Mouse (Mus musculus) lung, adult 18-20 months (tissue): ENCODE results near the gene Ptpa.
A peak's percentile ranks its signal among the peaks of the same experiment; 100 is the strongest.

Source experiments
- DNase-seq, 2 experiments: peaks; one replicate each; pipeline ENCODE4 v3.0.0; 2022; ENCODE audit warnings: mixed read lengths in 2 of 2

Ptpa gene

DNA sequence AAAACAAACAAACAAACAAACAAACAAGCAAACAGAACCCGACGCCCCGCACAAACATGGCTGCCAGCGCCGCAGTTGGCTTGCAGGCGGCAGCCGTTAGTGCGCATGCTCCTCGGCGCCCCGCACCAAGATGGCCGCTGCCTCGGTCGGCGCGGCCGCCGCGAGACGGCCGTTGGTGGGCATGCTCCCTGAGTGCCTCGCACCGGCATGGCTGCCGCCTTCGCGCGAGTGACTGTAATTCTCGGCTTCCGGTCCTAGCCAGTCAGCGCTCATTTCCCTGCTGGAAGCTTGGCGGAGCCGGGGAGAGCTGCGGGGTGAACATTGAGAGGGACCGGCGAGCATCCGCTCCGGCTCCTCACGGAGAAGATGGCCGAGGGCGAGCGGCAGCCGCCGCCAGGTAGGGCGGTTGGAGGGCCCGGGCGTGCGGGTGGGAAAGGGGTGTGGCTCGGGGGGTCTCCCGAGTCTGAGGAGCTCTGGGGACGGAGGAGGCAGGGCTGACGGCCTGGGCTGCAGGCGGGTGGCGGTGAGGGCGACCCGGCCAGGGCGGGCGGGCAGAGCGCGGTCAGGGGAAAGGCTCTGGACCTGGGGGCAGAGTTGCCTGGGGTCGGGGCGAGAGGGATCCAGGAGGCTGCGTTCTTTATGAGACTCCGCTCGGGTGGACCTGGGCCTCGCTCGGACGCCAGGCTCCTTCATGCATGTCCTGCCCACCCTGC, at the start of gene Ptpa:
Gene Ptpa (plus strand): TSS at position 104 of the 713 bp plus-strand sequence.
- DNase-seq, result peak; percentile 90 to 93

GRCm38 (mm10) chr2:30366203-30366602, 49.6 kb upstream of the Ptpa start:
- DNase-seq, result peak in 1 of 2 experiments; percentile 40

GRCm38 (mm10) chr2:30371544-30371943, 44.3 kb upstream of the Ptpa start:
- peak; percentile 74 to 82 for DNase-seq

DNA sequence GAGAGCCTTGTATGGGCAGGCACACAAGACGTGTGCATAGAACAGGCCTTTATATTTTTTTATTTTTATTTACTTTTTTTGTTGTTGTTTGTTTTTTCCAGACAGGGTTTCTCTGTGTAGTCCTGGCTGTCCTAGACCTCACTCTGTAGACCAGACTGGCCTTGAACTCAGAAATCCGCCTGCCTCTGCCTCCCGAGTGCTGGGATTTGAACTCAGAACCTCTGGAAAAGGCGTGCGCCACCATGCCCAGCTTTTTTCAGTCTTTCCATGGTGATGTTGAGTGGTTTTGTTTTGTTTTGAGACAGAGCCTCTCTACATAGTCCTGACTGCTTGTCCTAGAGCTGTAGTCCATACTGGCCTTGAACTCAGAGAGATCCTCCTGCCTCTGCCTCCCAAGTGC, 43.1 kb upstream of the Ptpa start:
- DNase-seq, result no peak

DNA sequence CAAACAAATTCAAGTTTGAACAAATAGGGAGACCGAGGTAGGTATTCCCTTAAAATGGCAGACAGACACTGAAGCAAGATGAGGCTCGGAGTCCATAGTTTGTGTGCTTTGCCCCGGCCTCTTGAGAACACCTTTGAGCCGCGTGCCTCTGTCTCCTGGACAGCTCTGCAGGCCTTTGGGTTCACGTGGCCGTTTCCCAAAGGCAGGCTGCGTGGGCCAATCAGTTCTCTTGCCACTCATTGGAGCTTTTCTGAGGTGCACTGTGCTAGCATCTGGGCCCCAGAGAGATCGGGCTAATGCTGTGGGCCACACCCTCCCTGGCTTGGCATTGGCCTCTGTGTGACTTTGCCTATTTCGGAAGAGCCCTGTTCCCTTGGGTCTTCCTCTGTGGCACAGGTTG, 39.9 kb upstream of the Ptpa start:
- no peak for DNase-seq

- no peak for DNase-seq
These were observed 38.1 kb upstream of the Ptpa start for GRCm38 (mm10) chr2:30377721-30378120.

GRCm38 (mm10) chr2:30379307-30379706, 36.5 kb upstream of the Ptpa start:
- no peak for DNase-seq

DNA sequence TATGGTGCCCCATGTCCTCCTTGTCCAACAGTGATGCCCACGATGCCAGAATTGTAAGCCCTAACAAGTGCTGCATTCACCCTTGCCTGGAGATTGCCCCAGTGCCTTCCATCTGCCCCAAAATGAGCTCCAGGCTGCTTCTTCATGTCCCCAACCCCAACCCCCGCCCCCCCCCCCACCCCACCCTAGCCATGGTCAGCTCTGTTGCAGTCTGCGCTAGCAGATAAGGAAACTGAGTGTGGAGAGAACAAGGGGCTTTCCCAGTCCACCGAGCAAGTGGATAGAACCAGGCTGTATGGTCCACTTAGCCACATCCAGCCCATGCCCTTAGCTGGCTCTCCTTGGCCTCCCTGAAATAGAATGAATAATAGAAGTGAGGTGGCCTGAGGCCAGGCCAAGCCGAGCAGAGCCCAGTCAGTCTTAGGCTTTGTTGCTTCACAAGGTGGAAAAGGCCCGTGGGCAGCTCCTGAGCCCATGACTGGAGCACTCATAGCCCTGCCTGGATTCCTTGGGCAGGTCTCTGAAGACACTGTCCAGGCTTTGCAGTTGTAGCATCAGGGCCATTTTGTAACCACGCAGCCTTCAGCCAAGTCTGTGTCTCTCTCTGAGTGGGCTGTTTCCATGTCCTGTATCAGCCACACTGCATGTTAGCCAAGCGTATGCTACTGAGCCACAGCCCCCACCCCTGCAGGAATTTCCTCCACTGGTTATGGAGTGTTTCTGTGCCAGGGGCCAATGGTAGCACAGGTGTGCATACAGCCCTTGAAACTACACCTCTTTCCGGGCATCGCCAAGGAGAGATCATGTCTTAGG, 35.1 kb upstream of the Ptpa start:
- DNase-seq, result no peak

- no peak for DNase-seq
These were observed 34.5 kb upstream of the Ptpa start for GRCm38 (mm10) chr2:30381377-30381725.

DNA sequence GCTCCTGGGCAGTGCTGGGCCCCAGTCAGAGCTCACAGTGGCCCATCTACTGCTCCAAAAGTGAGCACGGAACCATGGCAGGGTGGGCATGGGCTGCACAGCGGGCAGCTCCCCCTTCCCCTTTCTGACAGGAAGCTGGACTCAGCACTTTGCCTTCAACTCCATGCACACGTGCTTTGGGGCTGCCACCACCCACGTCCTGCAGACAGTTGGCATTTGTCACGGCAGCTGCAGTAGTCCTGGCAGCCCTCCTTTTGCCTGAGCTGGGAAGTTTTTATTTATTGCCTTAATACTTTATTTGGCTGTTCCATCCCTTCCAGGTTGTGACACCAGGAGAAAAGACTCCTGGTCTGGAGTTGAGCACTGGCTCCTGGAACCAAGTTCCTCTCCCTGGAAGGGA, 31.0 kb upstream of the Ptpa start:
- no peak for DNase-seq

GRCm38 (mm10) chr2:30385591-30385990, 30.2 kb upstream of the Ptpa start:
- DNase-seq, result no peak

DNA sequence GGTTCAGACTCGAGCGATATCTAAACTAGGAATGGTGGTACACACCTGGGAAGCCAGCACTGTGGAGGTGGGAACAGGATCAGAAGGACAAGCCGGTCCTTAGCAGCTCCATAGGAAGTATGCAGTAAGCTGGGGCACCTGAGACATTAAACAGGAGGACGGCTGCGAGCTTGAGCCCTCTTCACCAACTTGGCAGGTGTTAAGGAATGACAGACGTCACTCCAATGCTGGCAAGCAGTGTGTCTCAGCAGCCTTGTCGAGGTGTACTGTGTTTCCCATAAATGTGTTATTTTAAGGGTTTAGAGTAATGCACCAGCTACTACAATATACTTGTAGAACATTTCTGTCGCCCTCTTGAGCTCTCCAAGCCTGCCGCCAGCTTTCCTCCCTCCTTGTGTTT, 28.9 kb upstream of the Ptpa start:
- DNase-seq, result peak in 1 of 2 experiments; percentile 48

GRCm38 (mm10) chr2:30389000-30389399, 26.8 kb upstream of the Ptpa start:
- DNase-seq, result no peak

GRCm38 (mm10) chr2:30392114-30392576, 23.7 kb upstream of the Ptpa start, which contains the start of gene Dolpp1:
TSS of gene Dolpp1 (plus strand) at chr2:30392254.
- peak; percentile 98 to 99 for DNase-seq

- peak; percentile 93 to 94 for DNase-seq
These were observed 23.1 kb upstream of the Ptpa start for GRCm38 (mm10) chr2:30392577-30393369.

DNA sequence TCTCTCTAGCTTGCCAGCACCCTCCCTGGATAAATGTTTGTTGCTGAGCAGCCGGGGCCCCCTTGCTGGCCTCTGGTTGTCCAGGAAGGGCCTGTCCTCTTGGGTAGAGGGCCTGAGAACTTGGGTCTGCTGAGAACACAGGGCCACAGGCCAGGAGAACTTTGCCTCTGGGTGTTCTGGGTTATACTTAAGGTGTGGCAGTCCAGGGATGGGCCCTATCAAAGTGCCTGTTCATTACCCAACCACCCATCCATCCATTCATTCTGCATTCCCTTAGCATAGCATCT, 22.5 kb upstream of the Ptpa start:
- no peak for DNase-seq

GRCm38 (mm10) chr2:30395757-30396156, 20.1 kb upstream of the Ptpa start:
- peak; percentile 53 to 67 for DNase-seq

DNA sequence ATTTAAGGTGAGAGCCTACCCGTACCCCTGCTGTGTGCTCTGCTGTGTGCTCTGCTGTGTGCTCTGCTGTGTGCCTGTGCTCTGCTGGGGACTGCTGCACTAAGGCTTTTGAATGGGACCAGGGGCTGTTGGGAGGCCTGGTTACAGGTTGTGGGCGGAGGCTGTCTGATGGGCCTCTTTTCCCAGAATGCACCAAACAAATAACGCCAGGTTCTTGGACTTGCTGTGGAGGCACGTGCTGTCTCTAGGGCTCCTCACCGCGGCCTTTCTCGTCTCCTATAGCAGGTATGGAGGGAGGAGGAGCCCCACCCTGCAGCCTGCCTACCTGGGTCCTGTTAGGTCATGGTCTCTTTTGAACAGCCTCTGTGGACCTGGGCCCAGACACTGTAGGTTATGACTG, 19.6 kb upstream of the Ptpa start:
- no peak for DNase-seq

DNA sequence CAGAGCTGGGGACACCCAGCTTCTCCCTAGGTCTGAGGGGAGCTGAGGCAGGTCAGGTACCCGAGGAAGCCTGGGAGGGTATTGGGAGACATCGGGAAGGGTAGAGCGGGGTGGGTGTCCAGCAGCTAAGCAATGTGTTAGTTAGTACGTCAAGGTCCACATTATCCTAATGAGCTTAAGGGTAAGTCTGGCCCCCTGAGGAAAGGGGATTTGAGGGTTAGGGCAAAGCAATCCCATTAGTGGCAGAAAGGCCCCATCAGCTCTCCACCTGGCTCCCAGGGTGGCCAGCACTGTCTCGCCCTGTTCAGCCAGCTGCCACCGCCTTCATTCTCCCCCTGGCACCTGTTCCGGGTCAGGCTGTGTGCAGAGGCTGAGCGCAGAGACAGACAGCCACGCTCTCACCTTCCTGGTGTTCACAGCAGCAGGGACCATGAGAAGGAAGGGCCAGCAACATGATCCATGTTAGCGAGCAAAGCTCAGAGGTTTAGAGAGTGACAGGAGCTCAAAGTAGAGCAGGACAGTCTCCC, 17.8 kb upstream of the Ptpa start:
- DNase-seq, result no peak

GRCm38 (mm10) chr2:30399191-30400171, 16.4 kb upstream of the Ptpa start:
- DNase-seq, result peak; percentile 78 to 84

GRCm38 (mm10) chr2:30401581-30401980, 14.3 kb upstream of the Ptpa start:
- no peak for DNase-seq

GRCm38 (mm10) chr2:30402351-30402826, 13.4 kb upstream of the Ptpa start:
- no peak for DNase-seq
